Mouse (Mus musculus) olfactory bulb, adult 2 months (tissue): ENCODE data around the gene Gnb2.

ENCODE experiments used
- CTCF ChIP-seq: fragments of 200-500 bp; IDR thresholded peaks from 2 replicates; pipeline ENCODE4 v1.5.1; 2012; ENCODE audit warnings: low read depth, mild to moderate bottlenecking, low read length, moderate library complexity; ENCODE audit not compliant: insufficient read depth
- POLR2A ChIP-seq: fragments of 200-500 bp; IDR thresholded peaks from 2 replicates; pipeline ENCODE4 v1.6.1; 2012; ENCODE audit warnings: mild to moderate bottlenecking, low read depth, low read length, moderate library complexity; ENCODE audit not compliant: insufficient read depth

DNA sequence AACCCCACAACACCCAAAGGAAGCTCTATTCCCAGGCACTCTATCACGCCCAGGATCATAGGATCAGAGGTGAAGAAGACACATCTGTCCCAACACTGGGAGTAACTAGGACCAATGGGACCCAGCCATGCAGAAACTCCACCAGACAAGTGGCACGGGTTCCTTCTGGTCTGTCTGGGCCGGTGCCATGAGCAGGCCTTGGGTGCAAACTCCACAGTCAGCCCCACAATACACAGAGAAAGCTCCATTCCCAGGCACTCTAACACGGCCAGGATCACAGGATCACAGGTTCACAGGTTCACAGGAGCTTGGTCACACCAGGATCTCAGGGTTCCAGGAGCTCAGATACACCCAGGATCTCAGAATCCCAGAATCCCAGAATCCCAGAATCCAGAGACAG is 12.3 kb upstream of the Gnb2 start:
- TF ChIP-seq CTCF, result no peak
- no peak for TF ChIP-seq POLR2A
